Mouse (Mus musculus) kidney, embryonic 14.5 days (tissue): ENCODE measurements around the gene Gsdma. TPM values are rescaled to one million over a fixed set of nuclear protein-coding genes. Genes with fewer than 3 reads are reported as not detected.
A peak's percentile ranks its signal among the peaks of the same experiment; 100 is the strongest.
"Not testable (repeated sequence)": the region's sequence is repeated elsewhere in the genome, so short reads cannot be mapped to it uniquely, and the experiment has no call there.

Experiments used
- ATAC-seq: fragments of 200-750 bp; cut with Nextera tagmentation; 2 replicates; pipeline ENCODE4 v1.8.0; 2017; ENCODE audit warnings: moderate number of reproducible peaks, mild to moderate bottlenecking, moderate TSS enrichment, moderate library complexity; ENCODE audit not compliant: low FRiP score, low TSS enrichment
- H3K27ac ChIP-seq: fragments of 300-500 bp; sonication (generic); 2 replicates; pipeline ENCODE4 v1.5.1; 2014; ENCODE audit warnings: low read depth, mild to moderate bottlenecking, low read length, moderate library complexity, mixed read lengths
- H3K27me3 ChIP-seq: fragments of 300-500 bp; sonication (generic); 2 replicates; pipeline ENCODE4 v1.6.1; 2014; ENCODE audit warnings: mild to moderate bottlenecking, low read length; ENCODE audit not compliant: control insufficient read depth, insufficient read depth
- H3K36me3 ChIP-seq: fragments of 300-500 bp; sonication (generic); 2 replicates; pipeline ENCODE4 v1.6.1; 2014; ENCODE audit warnings: low read length, mixed read lengths; ENCODE audit not compliant: control insufficient read depth, insufficient read depth
- H3K4me1 ChIP-seq: fragments of 300-500 bp; sonication (generic); 2 replicates; pipeline ENCODE4 v1.6.1; 2014; ENCODE audit warnings: low read length, mixed read lengths; ENCODE audit not compliant: control insufficient read depth, insufficient read depth
- H3K4me2 ChIP-seq: fragments of 300-500 bp; sonication (generic); replicated peaks from 2 replicates; pipeline ENCODE4 v1.6.1; 2014; ENCODE audit warnings: low read depth, mild to moderate bottlenecking, low read length
- H3K4me3 ChIP-seq: fragments of 300-500 bp; sonication (generic); 2 replicates; pipeline ENCODE4 v1.5.1; 2014; ENCODE audit warnings: mild to moderate bottlenecking, low read length
- H3K9ac ChIP-seq: fragments of 300-500 bp; sonication (generic); 2 replicates; pipeline ENCODE4 v1.6.1; 2014; ENCODE audit warnings: low read depth, mild to moderate bottlenecking, low read length, moderate library complexity
- H3K9me3 ChIP-seq: fragments of 300-500 bp; sonication (generic); 2 replicates; pipeline ENCODE4 v1.6.1; 2016; ENCODE audit warnings: low read length; ENCODE audit not compliant: control insufficient read depth
- WGBS: fragments of 180-500 bp; shearing (Covaris S2); extraction: QIAGEN DNeasy Blood & Tissue Kit; methylation state at CpG from one replicate; pipeline ENCODE4 v1.1.7; 2014; 5-methylcytosine and 5-hydroxymethylcytosine counted together
- polyA plus RNA-seq: library from polyadenylated mRNA; unstranded; fragments of >200 nt; fragmentation: Nextera tagmentation; extraction: Ambion mirVana; gene quantifications from 2 replicates; pipeline ENCODE4 v1.2.1, GENCODE M21; 2014

Gsdma gene
- polyA plus RNA-seq, 1 experiment from 2014 or later = not detected

DNA sequence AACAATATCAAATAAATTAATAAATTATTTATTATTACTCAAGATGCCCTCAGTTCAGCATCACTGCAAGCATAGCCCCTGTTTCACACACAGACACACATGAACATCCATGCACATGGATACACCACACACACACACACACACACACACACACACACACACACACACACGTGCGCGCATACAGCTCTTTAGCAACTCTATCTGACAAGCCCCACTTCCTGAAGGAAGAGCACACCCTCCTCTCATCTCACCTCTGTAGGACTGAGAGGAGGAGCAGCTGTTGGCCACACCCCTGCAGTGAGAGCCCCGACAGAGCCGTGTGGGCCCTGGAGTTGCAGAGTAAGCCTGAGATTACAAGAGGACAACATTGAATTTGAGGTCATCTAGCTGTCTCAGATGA, 24.1 kb upstream of the Gsdma start:
- Histone ChIP-seq H3K9ac (no peak overlapping the region), H3K27ac (no peak overlapping the region), H3K36me3 (no peaks in the 10 kb centered on the region), H3K4me1 (no peaks in the 10 kb centered on the region), H3K9me3 (no peaks in the 10 kb centered on the region), H3K27me3 (no peaks in the 10 kb centered on the region), H3K4me3 (no peak overlapping the region), H3K4me2 (no peak overlapping the region)
- ATAC-seq = no peak
- WGBS = 56% methylated on average over 5 of the region's 5 CpGs

GRCm38 (mm10) chr11:98644757-98645156, 19.4 kb upstream of the Gsdma start:
- H3K9ac ChIP-seq = no peak overlapping the region
- H3K9me3 ChIP-seq = no peaks in the 10 kb centered on the region
- 80% methylated on average over 3 of the region's 3 CpGs for WGBS
- no peak overlapping the region for H3K4me3 ChIP-seq
- H3K36me3 ChIP-seq = no peaks in the 10 kb centered on the region
- H3K27ac ChIP-seq = no peak overlapping the region
- H3K4me2 ChIP-seq = no peak overlapping the region
- no peaks in the 10 kb centered on the region for H3K27me3 ChIP-seq
- H3K4me1 ChIP-seq = no peaks in the 10 kb centered on the region
- no peak for ATAC-seq

DNA sequence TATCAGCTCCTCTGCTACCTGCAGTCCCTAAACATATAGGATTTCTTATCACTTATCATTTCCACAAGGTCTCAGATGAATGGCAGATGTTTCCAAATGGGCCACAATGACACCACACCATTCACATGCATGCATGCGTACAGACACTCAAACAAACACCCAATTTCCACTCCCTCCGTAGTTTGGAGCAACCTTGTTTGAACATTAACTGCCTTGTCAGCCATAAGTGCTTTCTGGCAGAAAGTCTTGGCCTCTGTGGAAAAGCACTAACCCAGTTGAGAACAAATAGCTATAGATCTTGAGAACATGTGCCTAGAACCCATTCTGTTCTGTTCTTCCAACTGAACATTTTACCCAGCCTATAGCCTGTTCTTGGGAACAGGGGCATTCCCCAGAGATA, 18.2 kb upstream of the Gsdma start:
- H3K9me3 ChIP-seq = no peaks in the 10 kb centered on the region
- H3K4me1 ChIP-seq = no peaks in the 10 kb centered on the region
- no peak overlapping the region for H3K4me2 ChIP-seq
- no peaks in the 10 kb centered on the region for H3K27me3 ChIP-seq
- H3K36me3 ChIP-seq = no peaks in the 10 kb centered on the region
- no peak overlapping the region for H3K4me3 ChIP-seq
- H3K9ac ChIP-seq = no peak overlapping the region
- WGBS = 75% methylated on average over 2 of the region's 2 CpGs
- no peak overlapping the region for H3K27ac ChIP-seq
- ATAC-seq = no peak

DNA sequence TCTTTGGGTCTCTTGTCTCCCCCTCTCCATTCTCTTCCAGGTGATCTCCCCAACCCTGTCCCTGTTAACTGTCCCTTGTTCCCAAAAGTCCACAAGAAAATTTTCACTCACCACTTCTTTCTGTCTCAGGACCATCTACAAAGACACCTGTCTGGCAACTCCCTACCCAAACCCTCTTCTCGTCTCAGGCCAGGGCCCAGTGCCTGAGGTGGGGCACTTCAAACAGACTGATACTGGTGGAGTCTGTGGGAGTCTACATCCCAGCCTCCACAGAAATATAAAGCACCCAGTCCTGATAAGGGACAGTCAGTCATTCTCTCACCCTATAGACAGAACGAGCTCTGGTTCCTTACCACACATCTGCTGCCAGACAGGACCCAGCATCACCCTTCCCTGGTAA, 17.7 kb upstream of the Gsdma start, which contains the start of gene Gsdma2:
TSS of gene Gsdma2 (plus strand) at position 301 of the 400 bp plus-strand sequence.
- no peaks in the 10 kb centered on the region for H3K36me3 ChIP-seq
- H3K4me1 ChIP-seq = no peaks in the 10 kb centered on the region
- 63% methylated on average over 2 of the region's 2 CpGs for WGBS
- no peaks in the 10 kb centered on the region for H3K27me3 ChIP-seq
- no peak within 1 kb of the TSS for H3K27ac ChIP-seq
- no peak within 1 kb of the TSS for H3K4me2 ChIP-seq
- H3K9ac ChIP-seq = no peak within 1 kb of the TSS
- H3K9me3 ChIP-seq = no peaks in the 10 kb centered on the region
- no peak for ATAC-seq
- H3K4me3 ChIP-seq = no peak within 1 kb of the TSS

- WGBS = 18% methylated on average over 7 of the region's 7 CpGs
- not testable (repeated sequence) for H3K27ac ChIP-seq, H3K27me3 ChIP-seq, H3K4me2 ChIP-seq, H3K9ac ChIP-seq, H3K4me3 ChIP-seq, H3K36me3 ChIP-seq, H3K9me3 ChIP-seq, H3K4me1 ChIP-seq
- 0 out of 2 replicates have a peak, but pooled peaks have one; percentile 49 for ATAC-seq
These were observed 9.1 kb upstream of the Gsdma start for GRCm38 (mm10) chr11:98655076-98655475.

GRCm38 (mm10) chr11:98660517-98660916, 3.6 kb upstream of the Gsdma start:
- no peak overlapping the region for H3K27ac ChIP-seq
- H3K4me2 ChIP-seq = 0 out of 2 replicates have a peak overlapping the region, but pooled peaks have one; percentile 10

GRCm38 (mm10) chr11:98668984-98669383, 4.8 kb downstream of the Gsdma start:
- H3K9ac ChIP-seq = no peak overlapping the region
- no peak overlapping the region for H3K4me2 ChIP-seq
- H3K27ac ChIP-seq = no peak overlapping the region
- no peaks in the 10 kb centered on the region for H3K36me3 ChIP-seq
- H3K4me3 ChIP-seq = no peak overlapping the region
- H3K4me1 ChIP-seq = no peaks in the 10 kb centered on the region
- H3K9me3 ChIP-seq = no peaks in the 10 kb centered on the region
- WGBS = 71% methylated on average over 2 of the region's 2 CpGs
- ATAC-seq = no peak
- H3K27me3 ChIP-seq = peaks cover 6% of the 10 kb centered on the region; the same call in 1 of the 2 replicates

More at GRCm38 (mm10) chr11:98660517-98660916, 3.6 kb upstream of the Gsdma start:
- Histone ChIP-seq H3K4me1 (no peaks in the 10 kb centered on the region), H3K27me3 (no peaks in the 10 kb centered on the region), H3K36me3 (no peaks in the 10 kb centered on the region), H3K4me3 (no peak overlapping the region), H3K9me3 (no peaks in the 10 kb centered on the region), H3K9ac (no peak overlapping the region; the same call in 1 of the 2 replicates)
- 9% methylated on average over 6 of the region's 6 CpGs for WGBS
- ATAC-seq = 0 out of 2 replicates have a peak, but pooled peaks have one; percentile 62

GRCm38 (mm10) chr11:98671284-98671815, 7.2 kb downstream of the Gsdma start:
- H3K9me3 ChIP-seq = no peaks in the 10 kb centered on the region
- no peak for ATAC-seq
- H3K9ac ChIP-seq = no peak overlapping the region
- no peaks in the 10 kb centered on the region for H3K4me1 ChIP-seq
- H3K36me3 ChIP-seq = no peaks in the 10 kb centered on the region
- no peak overlapping the region for H3K4me3 ChIP-seq
- no peak overlapping the region for H3K27ac ChIP-seq
- 72% methylated on average over 3 of the region's 3 CpGs for WGBS
- no peak overlapping the region for H3K4me2 ChIP-seq
- H3K27me3 ChIP-seq = peaks cover 6% of the 10 kb centered on the region; the same call in 1 of the 2 replicates

GRCm38 (mm10) chr11:98671857-98672256, 7.7 kb downstream of the Gsdma start:
- Histone ChIP-seq H3K9ac (no peak overlapping the region), H3K27ac (no peak overlapping the region), H3K36me3 (no peaks in the 10 kb centered on the region), H3K9me3 (no peaks in the 10 kb centered on the region), H3K27me3 (peaks cover 6% of the 10 kb centered on the region; the same call in 1 of the 2 replicates), H3K4me1 (no peaks in the 10 kb centered on the region), H3K4me3 (no peak overlapping the region), H3K4me2 (no peak overlapping the region)
- ATAC-seq = no peak
- 57% methylated on average over 5 of the region's 5 CpGs for WGBS
